Mouse (Mus musculus): ENCODE results near the gene Hs6st3. TPM values are rescaled to one million over a fixed set of nuclear protein-coding genes. Genes with fewer than 3 reads are reported as not detected.

The Hs6st3 gene
- total RNA-seq, 2 experiments from 2014 or later = not detected

- ATAC-seq (replicated peaks; ENCODE audit: low FRiP score, low TSS enrichment, poor library complexity, severe bottlenecking) = no peak
Measured at GRCm38 (mm10) chr14:119233598-119233997, 95.5 kb downstream of the Hs6st3 start.

GRCm38 (mm10) chr14:119247131-119247530 is 109.0 kb downstream of the Hs6st3 start:
- ATAC-seq (replicated peaks; ENCODE audit: low FRiP score, low TSS enrichment, poor library complexity, severe bottlenecking) = no peak

GRCm38 (mm10) chr14:119248001-119248607 is 110.0 kb downstream of the Hs6st3 start:
- no peak for ATAC-seq (replicated peaks; ENCODE audit: low FRiP score, low TSS enrichment, poor library complexity, severe bottlenecking)

GRCm38 (mm10) chr14:119250353-119250752 is 112.2 kb downstream of the Hs6st3 start:
- ATAC-seq (replicated peaks; ENCODE audit: low FRiP score, low TSS enrichment, poor library complexity, severe bottlenecking) = no peak

GRCm38 (mm10) chr14:119255396-119255795 is 117.3 kb downstream of the Hs6st3 start:
- no peak for ATAC-seq (replicated peaks; ENCODE audit: low FRiP score, low TSS enrichment, poor library complexity, severe bottlenecking)

GRCm38 (mm10) chr14:119257072-119257471 is 118.9 kb downstream of the Hs6st3 start:
- ATAC-seq (replicated peaks; ENCODE audit: low FRiP score, low TSS enrichment, poor library complexity, severe bottlenecking) = no peak

- 0 out of 2 replicates have a peak, but pooled peaks have one; percentile 41 for ATAC-seq (replicated peaks; ENCODE audit: low FRiP score, low TSS enrichment, poor library complexity, severe bottlenecking)
Measured at GRCm38 (mm10) chr14:119260176-119260962, 122.2 kb downstream of the Hs6st3 start.

- ATAC-seq (replicated peaks; ENCODE audit: low FRiP score, low TSS enrichment, poor library complexity, severe bottlenecking) = no peak
Measured at GRCm38 (mm10) chr14:119266334-119266733, 128.2 kb downstream of the Hs6st3 start.

- ATAC-seq (replicated peaks; ENCODE audit: low FRiP score, low TSS enrichment, poor library complexity, severe bottlenecking) = 0 out of 2 replicates have a peak, but pooled peaks have one; percentile 50
Measured at GRCm38 (mm10) chr14:119273088-119273487, 134.9 kb downstream of the Hs6st3 start.

- peak; percentile 57; the same call in 1 of the 2 replicates for ATAC-seq (replicated peaks; ENCODE audit: low FRiP score, low TSS enrichment, poor library complexity, severe bottlenecking)
Measured at GRCm38 (mm10) chr14:119278156-119278555, 140.0 kb downstream of the Hs6st3 start.

GRCm38 (mm10) chr14:119283951-119284350 is 145.8 kb downstream of the Hs6st3 start:
- ATAC-seq (replicated peaks; ENCODE audit: low FRiP score, low TSS enrichment, poor library complexity, severe bottlenecking) = no peak

- no peak for ATAC-seq (replicated peaks; ENCODE audit: low FRiP score, low TSS enrichment, poor library complexity, severe bottlenecking)
Measured at GRCm38 (mm10) chr14:119289668-119290067, 151.5 kb downstream of the Hs6st3 start.

- no peak for ATAC-seq (replicated peaks; ENCODE audit: low FRiP score, low TSS enrichment, poor library complexity, severe bottlenecking)
Measured at GRCm38 (mm10) chr14:119294071-119294470, 155.9 kb downstream of the Hs6st3 start.

- no peak for ATAC-seq (replicated peaks; ENCODE audit: low FRiP score, low TSS enrichment, poor library complexity, severe bottlenecking)
Measured at GRCm38 (mm10) chr14:119306461-119306860, 168.3 kb downstream of the Hs6st3 start.

GRCm38 (mm10) chr14:119318379-119318778 is 180.2 kb downstream of the Hs6st3 start:
- ATAC-seq (replicated peaks; ENCODE audit: low FRiP score, low TSS enrichment, poor library complexity, severe bottlenecking) = no peak

GRCm38 (mm10) chr14:119347236-119347635 is 209.1 kb downstream of the Hs6st3 start:
- ATAC-seq (replicated peaks; ENCODE audit: low FRiP score, low TSS enrichment, poor library complexity, severe bottlenecking) = no peak

- ATAC-seq (replicated peaks; ENCODE audit: low FRiP score, low TSS enrichment, poor library complexity, severe bottlenecking) = no peak
Measured at GRCm38 (mm10) chr14:119361414-119361813, 223.3 kb downstream of the Hs6st3 start.

- ATAC-seq (replicated peaks; ENCODE audit: low FRiP score, low TSS enrichment, poor library complexity, severe bottlenecking) = no peak
Measured at GRCm38 (mm10) chr14:119367866-119368425, 229.8 kb downstream of the Hs6st3 start.

- no peak for ATAC-seq (replicated peaks; ENCODE audit: low FRiP score, low TSS enrichment, poor library complexity, severe bottlenecking)
Measured at GRCm38 (mm10) chr14:119369274-119369673, 231.1 kb downstream of the Hs6st3 start.

GRCm38 (mm10) chr14:119370013-119370412 is 231.9 kb downstream of the Hs6st3 start:
- no peak for ATAC-seq (replicated peaks; ENCODE audit: low FRiP score, low TSS enrichment, poor library complexity, severe bottlenecking)

Data from megakaryocyte-erythroid progenitor cell, adult 5-6 weeks (primary cell).